Mouse (Mus musculus) ZHBTc4 (cell line): Measurements from ENCODE around the gene Gm4450.
"Not testable (repeated sequence)": the region's sequence is repeated elsewhere in the genome, so short reads cannot be mapped to it uniquely, and the experiment has no call there.

Experiments
- DNase-seq: peaks from one replicate; pipeline ENCODE4 v3.0.0-alpha.2; 2011; ENCODE audit warnings: low read depth, low spot score

Gm4450 gene

DNA sequence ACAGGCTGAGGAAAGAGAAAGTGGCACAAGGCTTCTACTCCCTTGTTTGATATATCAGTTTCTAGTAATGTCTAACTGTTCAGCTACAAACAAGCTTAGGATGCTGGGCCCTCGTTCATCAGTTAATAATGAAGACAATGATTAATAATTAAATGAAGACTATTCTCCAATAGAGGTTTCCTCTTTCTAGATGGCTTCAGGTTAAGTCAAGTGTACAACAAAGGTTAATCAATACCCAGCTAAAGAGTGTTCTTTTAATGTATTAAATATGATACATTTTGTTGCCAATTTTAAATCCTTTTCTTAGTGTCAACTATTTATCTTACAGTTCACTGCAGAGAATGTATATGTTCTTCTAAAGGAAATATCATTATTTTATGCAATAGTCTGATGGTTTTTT lies at the start of gene Gm4450:
Gene Gm4450, minus strand, starts transcription at position 101 of the 400 bp plus-strand sequence.
- DNase-seq = not testable (repeated sequence)

DNA sequence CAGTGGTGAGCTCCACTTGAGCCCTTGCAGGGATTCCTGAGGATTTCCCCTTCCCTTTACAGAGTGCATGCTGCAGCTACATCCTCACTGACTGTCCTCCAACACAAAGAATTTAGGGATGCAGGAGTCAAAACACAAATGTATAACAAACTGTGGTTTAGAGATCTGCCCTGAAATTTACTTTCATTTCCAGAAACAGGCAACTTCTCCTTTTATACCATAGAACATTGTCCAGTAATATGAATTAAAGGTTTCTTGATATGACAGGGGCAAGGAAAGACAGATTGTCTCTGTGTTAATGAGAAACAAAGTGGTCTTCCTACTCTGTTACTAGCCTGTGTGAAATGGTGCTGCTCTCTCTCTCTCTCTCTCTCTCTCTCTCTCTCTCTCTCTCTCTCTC lies 40.5 kb upstream of the Gm4450 start:
- not testable (repeated sequence) for DNase-seq

DNA sequence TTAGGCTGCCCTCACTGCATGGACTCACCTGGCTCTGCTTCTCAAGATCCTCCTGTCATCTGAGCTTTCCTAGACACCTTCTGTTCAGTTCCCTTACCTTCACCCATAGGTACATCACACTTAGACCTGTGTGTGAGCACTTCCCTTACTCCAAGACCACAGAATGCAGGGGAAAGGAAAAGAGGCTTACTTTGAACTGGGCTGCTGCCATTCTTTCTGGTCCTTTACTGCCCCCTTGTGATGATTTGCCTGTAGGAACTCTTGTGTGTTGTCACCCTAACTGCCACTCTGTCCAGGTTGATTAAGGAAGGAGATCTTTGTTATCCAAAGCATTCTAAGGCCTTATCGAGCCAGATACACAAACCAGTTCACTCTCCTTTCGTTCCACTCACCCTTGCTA lies 39.8 kb upstream of the Gm4450 start:
- not testable (repeated sequence) for DNase-seq

DNA sequence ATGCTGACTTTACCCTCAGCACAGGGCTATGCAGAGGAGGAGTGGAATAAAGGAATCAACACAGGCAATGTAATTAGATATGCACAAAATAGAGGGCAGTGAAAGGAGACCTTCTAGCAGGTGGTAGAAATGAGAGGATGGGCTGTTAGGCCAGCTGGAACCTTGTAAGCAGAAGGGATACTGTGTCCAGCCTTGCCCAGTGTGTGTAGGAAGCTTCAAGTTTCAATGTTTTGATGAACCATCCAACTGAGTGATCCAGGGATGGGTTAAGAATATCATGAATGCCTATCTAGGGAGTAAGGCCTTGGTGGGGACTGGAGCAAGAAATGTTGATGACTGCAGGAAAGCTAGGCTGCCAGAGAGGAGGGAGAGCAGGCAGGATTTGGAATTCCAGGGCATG lies 38.1 kb upstream of the Gm4450 start:
- not testable (repeated sequence) for DNase-seq

DNA sequence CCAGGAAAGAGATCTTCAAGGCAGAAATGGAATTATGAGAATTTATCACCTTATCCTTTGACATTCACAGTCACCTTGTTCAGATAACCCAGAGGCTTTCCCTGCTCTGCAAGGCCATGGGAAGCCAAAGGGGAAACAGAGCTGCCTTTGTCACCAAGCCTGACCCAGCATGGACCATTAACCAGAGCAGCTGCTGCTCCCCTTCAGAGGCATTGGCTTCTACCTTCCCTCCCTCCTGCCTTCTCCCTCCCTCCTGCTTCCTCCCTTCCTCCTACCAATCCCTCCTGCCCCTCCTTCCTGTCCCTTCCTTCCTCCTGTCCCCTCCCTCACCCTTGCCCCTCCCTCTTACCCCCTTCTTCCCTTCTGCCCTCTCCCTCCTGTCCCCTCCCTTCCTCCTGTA lies 37.3 kb upstream of the Gm4450 start:
- DNase-seq = not testable (repeated sequence)

DNA sequence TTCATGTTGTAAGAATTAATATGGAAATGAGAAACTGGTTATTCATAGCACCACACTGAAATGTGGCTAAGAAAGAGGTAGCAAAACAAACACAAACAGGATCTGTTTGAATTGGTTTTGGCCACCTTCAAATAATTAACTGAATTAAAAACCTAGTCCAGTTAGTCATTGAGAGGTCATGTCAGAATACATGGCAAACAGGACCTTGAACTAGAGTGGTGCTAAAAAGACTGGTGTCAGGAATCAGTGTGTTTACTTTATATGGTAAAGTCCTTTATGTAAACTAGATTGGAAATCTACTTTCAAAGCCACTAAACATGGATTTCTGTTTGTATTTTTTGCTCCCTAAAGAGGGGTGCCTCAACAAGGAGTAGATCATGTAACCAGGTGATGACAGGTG lies 14.6 kb upstream of the Gm4450 start:
- not testable (repeated sequence) for DNase-seq

DNA sequence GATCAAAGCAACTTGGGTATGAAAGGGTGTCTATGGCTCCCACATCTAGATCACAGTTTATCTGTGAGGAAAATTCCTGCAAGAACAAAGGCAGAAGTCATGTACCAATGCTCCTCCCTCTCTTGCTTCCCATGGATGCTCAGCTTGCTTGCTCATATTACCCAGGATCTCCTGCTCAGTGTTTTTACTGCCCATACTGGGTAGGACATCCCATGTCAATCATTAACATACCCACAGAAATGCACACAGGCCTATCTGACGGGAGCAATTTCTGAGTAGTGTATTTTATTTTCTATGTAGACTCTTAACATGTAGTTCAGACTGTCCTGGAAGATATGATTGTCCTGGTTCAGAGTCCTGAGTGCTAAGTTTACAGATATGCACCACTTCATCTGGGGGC lies 14.1 kb upstream of the Gm4450 start:
- not testable (repeated sequence) for DNase-seq

DNA sequence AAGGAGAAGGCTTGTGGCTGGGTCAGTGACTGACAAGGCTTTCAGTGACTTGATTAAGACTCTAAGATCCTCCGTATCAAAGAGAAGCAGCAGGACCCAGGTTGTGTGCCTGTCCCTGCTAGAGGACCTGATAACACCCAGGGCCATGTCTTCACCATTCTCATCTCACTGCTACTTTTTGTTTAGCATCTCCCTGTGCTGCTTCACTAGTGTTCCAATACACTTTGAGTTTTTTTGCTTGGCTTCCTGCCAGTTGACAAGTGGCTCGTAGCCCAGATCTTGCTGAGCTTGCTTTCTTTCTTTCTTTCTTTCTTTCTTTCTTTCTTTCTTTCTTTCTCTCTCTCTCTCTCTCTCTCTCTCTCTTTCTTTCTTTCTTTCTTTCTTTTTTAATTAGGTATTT lies 12.4 kb upstream of the Gm4450 start:
- not testable (repeated sequence) for DNase-seq

DNA sequence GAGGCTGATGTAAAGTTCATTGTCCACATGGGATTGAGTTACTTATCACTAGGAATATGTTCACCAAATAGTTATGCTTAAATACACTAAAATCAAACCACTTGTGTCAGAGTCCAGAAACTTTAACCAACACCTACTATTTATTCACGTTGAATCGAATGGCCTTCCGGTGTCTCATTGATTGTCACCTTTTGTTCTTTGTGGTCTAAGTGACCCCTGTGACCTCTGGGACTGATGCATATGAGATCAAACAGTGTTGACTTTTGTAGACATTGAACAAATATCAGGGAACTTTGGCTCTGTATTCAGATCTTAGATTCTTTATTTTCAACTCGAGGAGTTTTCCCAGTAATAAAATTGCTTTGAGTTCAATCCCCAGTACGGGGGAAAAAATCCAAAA lies 3.1 kb downstream of the Gm4450 start:
- not testable (repeated sequence) for DNase-seq

DNA sequence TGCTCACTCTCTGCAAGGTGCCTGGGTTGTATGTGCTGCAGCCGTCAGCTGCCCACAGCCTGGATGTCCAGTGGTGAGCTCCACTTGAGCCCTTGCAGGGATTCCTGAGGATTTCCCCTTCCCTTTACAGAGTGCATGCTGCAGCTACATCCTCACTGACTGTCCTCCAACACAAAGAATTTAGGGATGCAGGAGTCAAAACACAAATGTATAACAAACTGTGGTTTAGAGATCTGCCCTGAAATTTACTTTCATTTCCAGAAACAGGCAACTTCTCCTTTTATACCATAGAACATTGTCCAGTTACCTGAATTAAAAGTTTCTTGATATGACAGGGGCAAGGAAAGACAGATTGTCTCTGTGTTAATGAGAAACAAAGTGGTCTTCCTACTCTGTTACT lies 13.0 kb downstream of the Gm4450 start:
- not testable (repeated sequence) for DNase-seq

DNA sequence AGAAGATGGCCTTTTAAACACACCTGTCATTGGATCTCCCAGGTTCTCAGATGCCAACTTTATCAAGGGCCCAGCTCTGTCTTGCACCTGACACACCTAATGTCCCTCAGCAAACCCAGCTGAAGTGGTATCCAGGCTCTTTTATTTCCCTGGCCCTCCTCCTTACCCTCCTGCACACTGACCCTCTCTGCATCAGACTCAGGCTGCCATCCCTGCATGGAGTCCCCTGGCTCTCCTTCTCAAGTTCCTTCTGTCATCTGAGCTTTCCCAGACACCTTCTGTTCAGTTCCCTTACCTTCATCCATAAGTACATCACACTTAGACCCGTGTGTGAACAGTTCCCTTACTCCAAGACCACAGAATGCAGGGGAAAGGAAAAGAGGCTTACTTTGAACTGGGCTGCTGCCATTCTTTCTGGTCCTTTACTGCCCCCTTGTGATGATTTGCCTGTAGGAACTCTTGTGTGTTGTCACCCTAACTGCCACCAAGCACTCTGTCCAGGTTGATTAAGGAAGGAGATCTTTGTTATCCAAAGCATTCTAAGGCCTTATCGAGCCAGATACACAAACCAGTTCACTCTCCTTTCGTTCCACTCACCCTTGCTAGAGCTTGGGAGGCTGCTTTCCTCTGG lies 13.7 kb downstream of the Gm4450 start:
- DNase-seq = not testable (repeated sequence)

DNA sequence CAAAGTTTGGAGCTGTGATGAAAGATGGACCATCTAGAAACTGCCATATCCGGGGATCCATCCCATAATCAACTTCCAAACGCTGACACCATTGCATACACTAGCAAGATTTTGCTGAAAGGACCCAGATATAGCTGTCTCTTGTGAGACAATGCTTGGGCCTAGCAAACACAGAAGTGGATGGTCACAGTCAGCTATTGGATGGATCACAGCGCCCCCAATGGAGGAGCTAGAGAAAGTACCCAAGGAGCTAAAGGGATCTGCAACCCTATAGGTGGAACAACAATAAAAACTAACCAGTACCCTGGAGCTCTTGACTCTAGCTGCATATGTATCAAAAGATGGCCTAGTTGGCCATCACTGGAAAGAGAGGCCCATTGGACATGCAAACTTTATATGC lies 14.7 kb downstream of the Gm4450 start:
- not testable (repeated sequence) for DNase-seq

DNA sequence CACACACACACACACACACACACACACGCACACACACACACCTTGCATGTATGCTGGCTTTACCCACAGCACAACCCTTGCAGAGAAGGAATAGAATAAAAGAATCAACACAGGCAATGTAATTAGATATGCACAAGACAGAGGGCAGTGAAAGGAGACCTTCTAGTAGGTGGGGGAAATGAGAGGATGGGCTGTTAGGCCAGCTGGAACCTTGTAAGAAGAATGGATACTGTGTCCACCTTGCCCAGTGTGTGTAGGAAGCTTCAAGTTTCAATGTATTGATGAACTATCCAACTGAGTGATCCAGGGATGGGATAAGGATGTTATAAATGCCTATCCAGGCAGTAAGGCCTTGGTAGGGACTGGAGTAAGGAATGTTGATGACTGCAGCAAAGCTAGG lies 21.9 kb downstream of the Gm4450 start:
- DNase-seq = no peak

DNA sequence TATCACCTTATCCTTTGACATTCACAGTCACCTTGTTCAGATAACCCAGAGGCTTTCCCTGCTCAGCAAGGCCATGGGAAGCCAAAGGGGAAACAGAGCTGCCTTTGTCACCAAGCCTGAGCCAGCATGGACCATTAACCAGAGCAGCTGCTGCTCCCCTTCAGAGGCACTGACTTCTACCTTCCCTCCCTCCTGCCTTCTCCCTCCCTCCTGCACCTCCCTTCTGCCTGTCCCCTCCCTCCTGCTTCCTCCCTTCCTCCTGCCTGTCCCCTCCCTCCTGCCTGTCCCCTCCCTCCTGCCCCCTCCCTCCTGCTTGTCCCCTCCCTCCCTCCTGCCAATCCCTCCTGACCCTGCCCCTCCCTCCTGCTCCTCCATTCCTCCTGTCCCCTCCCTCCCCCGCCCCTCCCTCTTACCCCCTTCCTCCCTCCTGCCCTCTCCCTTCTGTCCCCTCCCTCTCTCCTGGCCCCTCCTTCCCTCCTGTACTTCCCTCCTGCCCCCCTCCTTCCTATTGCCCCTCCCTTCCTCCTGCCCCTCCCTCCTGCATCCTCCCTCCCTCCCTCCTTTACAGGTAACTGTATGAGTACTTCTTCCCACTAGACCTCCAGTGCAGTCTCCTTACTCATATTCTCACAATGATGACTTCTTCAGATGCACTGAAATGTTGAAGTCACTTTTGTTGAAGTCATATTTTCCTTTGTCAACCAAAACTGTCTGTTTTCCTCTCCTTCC lies 22.7 kb downstream of the Gm4450 start:
- DNase-seq = peak; percentile 70

DNA sequence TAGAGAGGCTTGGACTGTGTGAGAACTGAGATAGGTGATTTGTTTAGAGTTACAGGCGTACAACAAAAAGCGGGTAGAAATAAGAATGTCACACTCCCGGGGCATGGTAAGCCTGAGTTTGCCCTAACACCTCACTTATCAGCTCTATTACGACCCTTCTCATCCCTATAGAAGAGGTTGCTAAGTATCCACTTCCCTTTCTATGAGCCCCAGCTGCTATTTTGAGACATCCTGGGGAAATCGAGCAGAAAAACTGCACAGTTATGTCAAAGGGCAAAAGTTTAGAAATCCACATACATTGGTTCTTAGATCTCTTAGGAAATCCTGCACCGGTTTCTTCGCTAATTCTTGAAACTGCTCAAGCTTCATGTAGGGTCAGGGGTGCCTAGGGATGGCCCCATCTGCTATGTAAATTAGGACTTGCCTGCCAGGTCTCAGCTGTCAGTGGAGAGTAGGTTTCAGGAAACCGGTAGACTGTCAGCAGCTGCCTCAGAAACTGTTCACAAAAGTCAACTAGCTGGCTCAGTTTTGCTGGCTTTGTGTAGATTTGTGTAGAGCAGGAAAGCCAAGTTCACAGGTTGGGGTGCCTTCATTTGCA lies 27.9 kb downstream of the Gm4450 start:
- no peak for DNase-seq

DNA sequence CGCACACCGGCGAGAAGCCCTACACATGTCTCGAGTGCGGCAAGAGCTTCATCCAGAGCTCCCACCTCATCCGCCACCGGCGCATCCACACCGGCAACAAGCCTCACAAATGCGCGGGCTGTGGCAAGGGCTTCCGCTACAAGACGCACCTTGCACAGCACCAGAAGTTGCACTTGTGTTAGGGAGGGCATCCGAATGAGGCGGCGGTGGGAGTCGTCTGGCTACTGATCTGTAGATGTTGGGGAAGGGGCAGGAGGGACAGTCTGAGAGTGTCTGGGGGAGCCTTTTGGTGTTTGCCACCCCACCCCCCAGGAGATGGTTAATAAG lies 28.5 kb downstream of the Gm4450 start:
- no peak for DNase-seq

DNA sequence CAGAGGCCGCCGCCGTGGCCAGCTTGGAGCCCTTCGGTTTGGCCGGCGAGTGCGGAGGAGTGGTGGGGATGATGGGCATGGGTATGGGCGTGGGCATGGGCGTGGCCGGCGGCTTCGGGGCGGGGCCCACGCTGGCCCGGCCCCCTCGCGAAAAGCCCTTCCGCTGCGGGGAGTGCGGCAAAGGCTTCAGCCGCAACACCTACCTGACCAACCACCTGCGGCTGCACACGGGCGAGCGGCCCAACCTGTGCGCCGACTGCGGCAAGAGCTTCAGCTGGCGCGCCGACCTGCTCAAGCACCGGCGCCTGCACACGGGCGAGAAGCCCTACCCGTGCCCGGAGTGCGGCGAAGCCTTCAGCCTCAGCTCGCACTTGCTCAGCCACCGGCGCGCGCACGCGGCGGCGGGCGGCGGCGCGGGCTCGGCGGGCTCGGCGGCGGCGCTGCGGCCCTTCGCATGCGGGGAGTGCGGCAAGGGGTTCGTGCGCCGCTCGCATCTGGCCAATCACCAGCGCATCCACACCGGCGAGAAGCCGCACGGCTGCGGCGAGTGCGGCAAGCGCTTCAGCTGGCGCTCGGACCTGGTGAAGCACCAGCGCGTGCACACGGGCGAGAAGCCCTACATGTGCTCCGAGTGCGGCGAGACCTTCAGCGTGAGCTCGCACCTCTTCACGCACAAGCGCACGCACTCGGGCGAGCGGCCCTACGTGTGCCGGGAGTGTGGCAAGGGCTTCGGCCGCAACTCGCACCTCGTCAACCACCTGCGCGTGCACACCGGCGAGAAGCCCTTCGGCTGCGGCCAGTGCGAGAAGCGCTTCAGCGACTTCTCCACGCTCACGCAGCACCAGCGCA lies 29.1 kb downstream of the Gm4450 start:
- peak; percentile 88 for DNase-seq

DNA sequence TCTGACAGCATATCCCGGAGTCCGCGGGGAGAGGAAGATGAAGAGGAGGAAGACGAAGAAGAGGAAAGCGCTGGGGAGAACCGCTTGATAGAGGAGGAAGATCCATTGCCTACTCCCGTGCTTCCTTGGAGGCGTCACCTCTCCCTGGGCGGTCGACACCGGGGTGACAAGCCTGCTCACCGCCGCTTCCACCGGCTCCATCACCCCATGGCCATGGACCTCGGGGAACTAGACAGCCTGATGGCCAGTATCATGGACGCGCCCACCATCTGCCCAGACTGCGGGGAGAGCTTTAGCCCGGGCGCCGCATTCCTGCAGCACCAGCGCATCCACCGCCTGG lies 29.7 kb downstream of the Gm4450 start:
- no peak for DNase-seq

DNA sequence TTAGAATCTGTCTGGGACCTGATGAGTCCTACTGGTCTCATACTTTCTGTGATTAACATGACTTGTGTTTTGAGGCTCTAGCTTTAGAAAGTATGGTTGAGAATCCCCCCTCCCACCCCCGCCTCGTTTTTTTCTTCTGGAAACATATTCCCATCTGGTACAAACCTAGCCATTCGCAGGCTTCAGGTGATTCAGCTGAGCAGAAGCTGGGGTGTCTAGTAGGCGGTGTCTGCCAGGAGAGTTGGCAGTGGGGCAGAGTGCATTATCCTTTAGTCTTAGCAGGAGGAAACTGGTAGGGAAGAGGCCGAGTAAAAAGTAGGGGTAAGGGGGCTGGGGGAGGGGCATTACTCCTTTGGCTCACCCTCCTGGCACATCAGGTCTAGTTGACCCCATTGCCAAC lies 30.2 kb downstream of the Gm4450 start:
- no peak for DNase-seq

DNA sequence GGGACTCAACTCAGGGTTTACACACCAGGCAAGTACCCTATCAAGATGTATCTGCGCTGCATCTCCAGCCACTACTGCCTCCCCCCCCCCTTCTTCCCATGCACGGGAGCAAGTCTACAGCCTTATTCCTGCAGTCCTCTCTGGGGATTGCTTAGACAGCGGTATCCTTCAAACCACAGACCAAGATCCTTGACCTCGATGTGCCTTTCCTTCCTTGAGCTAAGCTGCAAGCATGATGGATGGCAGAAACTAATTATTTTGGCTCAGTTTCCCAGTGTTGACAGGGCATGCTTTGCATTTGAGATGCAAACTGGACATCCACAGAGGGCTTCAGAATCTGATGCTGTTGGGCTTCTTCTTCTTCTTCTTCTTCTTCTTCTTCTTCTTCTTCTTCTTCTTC lies 34.0 kb downstream of the Gm4450 start:
- DNase-seq = no peak

DNA sequence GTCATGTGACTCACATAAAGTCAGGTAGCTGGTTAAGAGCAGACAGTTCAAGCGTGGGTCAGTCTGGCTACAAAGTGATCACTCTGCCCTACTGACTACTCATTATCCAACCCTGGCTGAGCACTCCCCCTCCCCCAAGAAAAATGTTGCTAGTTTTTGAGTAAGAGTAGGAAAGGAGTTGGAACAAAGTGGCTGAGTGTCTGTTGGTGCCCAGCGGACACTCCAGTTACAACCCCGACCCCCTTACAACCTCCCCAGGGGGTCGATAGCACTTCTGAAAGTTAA lies 37.2 kb downstream of the Gm4450 start:
- DNase-seq = no peak

DNA sequence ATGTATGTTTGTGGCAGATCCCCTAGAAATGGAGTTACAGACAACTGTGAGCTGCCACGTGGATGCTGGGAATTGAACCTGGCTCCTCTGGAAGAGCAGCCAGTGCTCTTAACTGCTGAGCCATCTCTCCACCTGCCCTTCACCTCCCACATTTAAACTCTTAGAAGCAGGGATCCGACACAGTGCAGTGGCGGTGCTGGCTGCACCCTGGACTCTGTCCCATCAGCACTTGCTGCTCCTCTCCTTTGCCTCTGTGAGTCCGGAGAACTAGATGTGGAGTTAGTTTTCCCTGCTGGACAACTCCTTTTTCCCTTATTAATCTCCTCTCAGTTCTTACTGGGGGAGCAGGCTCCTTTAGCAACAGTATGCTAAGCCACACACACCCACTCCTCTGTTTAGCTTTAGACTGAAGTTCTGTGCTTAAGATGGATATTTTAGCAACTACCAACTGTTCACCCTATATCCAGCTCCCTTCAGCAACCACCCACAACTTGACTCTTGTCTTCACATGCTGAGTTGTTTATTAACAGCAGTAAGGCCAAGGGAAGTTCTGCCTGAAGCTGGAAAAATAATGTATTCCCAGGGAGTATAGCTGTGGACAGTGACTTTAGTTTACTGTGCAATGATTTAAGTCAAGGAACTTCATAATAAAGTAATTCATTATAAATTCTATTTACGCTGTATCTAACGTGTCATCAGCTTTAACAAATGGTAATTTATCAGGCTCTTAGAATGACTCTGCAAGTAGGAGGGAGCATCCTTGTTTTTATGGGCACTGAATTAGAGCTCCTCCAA lies 37.7 kb downstream of the Gm4450 start:
- no peak for DNase-seq
